In the genomic region with DNA sequence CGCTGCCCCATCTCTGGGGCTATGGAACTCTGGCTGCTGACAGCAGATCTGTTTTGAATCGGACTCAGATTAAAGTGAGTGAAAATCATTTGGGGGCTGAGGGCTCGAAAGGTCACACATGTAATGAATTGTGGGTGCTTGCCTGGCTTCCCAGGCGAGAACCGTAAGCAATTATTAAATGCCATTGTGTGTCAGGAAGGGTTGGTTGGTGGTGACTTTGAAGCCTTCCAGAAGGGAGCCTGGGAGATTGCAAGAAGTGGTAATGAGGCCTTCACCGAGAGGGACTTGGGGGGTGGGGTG, we compare ENCODE assay signal across 18 mouse cellular contexts. TPM values are rescaled to one million over a fixed set of nuclear protein-coding genes. Genes with fewer than 3 reads are reported as not detected.
DNase-seq lines count a peak whose midpoint lies in the region; ATAC-seq and TF ChIP-seq lines count a peak whose summit lies in the region.
"Had no signal": no experiment of that assay in that cellular context is flagged by ENCODE, and none has a peak within 500 bp of the region (broad histone marks: within the 10 kb centered on the region; RNA-seq: fewer than 3 reads in every experiment).

No protein-coding gene starts in this region.

- no peak overlapping the region for H3K9ac ChIP-seq in liver, postnatal 0 days (replicated peaks)
- peak overlapping the region; percentile 8; the same call in 1 of the 2 replicates for H3K9ac ChIP-seq in liver, embryonic 13.5 days
- no peak overlapping the region for H3K9ac ChIP-seq in midbrain, embryonic 11.5 days (ENCODE audit: low read length)
- H3K9ac ChIP-seq: heart, embryonic 13.5 days; hindbrain, embryonic 15.5 days; stomach, embryonic 15.5 days had no signal

- TF ChIP-seq CTCF in liver, postnatal 0 days (IDR thresholded peaks at IDR 0.05; ENCODE audit: low read depth), result no peak

- no peaks in the 10 kb centered on the region for H3K9me3 ChIP-seq in liver, postnatal 0 days (ENCODE audit: low read length)
- no peaks in the 10 kb centered on the region for H3K9me3 ChIP-seq in liver, embryonic 13.5 days (replicated peaks)
- no peaks in the 10 kb centered on the region for H3K9me3 ChIP-seq in midbrain, embryonic 11.5 days (ENCODE audit: control insufficient read depth, low read length)
- H3K9me3 ChIP-seq: heart, embryonic 13.5 days; hindbrain, embryonic 15.5 days; stomach, embryonic 15.5 days had no signal

- H3K27me3 ChIP-seq in liver, postnatal 0 days (ENCODE audit: insufficient read depth, low read length), result no peaks in the 10 kb centered on the region
- H3K27me3 ChIP-seq in liver, embryonic 13.5 days, result no peaks in the 10 kb centered on the region
- H3K27me3 ChIP-seq in midbrain, embryonic 11.5 days (ENCODE audit: control insufficient read depth, insufficient read depth, low read length), result no peaks in the 10 kb centered on the region
- H3K27me3 ChIP-seq: hindbrain, embryonic 15.5 days; stomach, embryonic 15.5 days had no signal

- peak; percentile 12 for DNase-seq in liver
- DNase-seq in liver, postnatal 0 days, result no peak
- peak; percentile 90 for DNase-seq in hindlimb bud, embryonic 11.5 days (ENCODE audit: extremely low spot score, low read depth, low spot score)
- DNase-seq in liver, embryonic 13.5 days, result no peak
- DNase-seq in urinary bladder, postnatal 36 days (ENCODE audit: low spot score in 2 of 2), result no peak
- DNase-seq in midbrain, embryonic 11.5 days (ENCODE audit: low spot score, missing footprints), result no peak
- DNase-seq: cerebellum, adult 8-10 months; kidney, adult 18-20 months; kidney, postnatal 10 days; lung, postnatal 10 days; thymus, adult 18-20 months had no signal

- TF ChIP-seq EP300 in liver, postnatal 0 days (IDR thresholded peaks at IDR 0.05; ENCODE audit: low read depth), result no peak

- H3K4me3 ChIP-seq in liver, postnatal 0 days (ENCODE audit: low read depth, low read length), result no peak overlapping the region
- no peak overlapping the region for H3K4me3 ChIP-seq in liver, embryonic 13.5 days (replicated peaks)
- no peak overlapping the region for H3K4me3 ChIP-seq in midbrain, embryonic 11.5 days (ENCODE audit: low read depth, low read length)
- H3K4me3 ChIP-seq: heart, embryonic 13.5 days; hindbrain, embryonic 15.5 days; stomach, embryonic 15.5 days had no signal

- no peak for ATAC-seq in liver, postnatal 0 days
- peak; percentile 46 for ATAC-seq in liver, embryonic 13.5 days (ENCODE audit: low read depth)
- ATAC-seq in erythroid progenitor cell, adult 5-6 weeks (replicated peaks; ENCODE audit: low FRiP score, poor library complexity, severe bottlenecking), result no peak
- no peak for ATAC-seq in midbrain, embryonic 11.5 days (ENCODE audit: low FRiP score)
- ATAC-seq: forebrain, embryonic 14.5 days had no signal

- no peaks in the 10 kb centered on the region for H3K36me3 ChIP-seq in liver, postnatal 0 days (replicated peaks; ENCODE audit: insufficient read depth, low read length)
- no peaks in the 10 kb centered on the region for H3K36me3 ChIP-seq in liver, embryonic 13.5 days
- no peaks in the 10 kb centered on the region for H3K36me3 ChIP-seq in midbrain, embryonic 11.5 days (ENCODE audit: control insufficient read depth, insufficient read depth, low read length)
- H3K36me3 ChIP-seq: heart, embryonic 13.5 days; hindbrain, embryonic 15.5 days; stomach, embryonic 15.5 days had no signal

- no peaks in the 10 kb centered on the region for H3K4me1 ChIP-seq in liver, postnatal 0 days (ENCODE audit: insufficient read depth)
- peaks cover 38% of the 10 kb centered on the region for H3K4me1 ChIP-seq in liver, embryonic 13.5 days (replicated peaks)
- H3K4me1 ChIP-seq in midbrain, embryonic 11.5 days (ENCODE audit: control insufficient read depth, insufficient read depth, low read length), result no peaks in the 10 kb centered on the region

- H3K27ac ChIP-seq in liver, postnatal 0 days (ENCODE audit: low read depth), result no peak overlapping the region
- peak overlapping the region; percentile 76 for H3K27ac ChIP-seq in liver, embryonic 13.5 days
- no peak overlapping the region for H3K27ac ChIP-seq in midbrain, embryonic 11.5 days (ENCODE audit: low read depth, low read length)
- H3K27ac ChIP-seq: heart, embryonic 13.5 days; hindbrain, embryonic 15.5 days; stomach, embryonic 15.5 days had no signal

- WGBS in liver, postnatal 0 days (ENCODE audit: insufficient replicate concordance), result 75% methylated on average over 6 of the region's 6 CpGs
- WGBS in liver, embryonic 13.5 days (ENCODE audit: insufficient replicate concordance), result 48% methylated on average over 6 of the region's 6 CpGs
- 76% methylated on average over 6 of the region's 6 CpGs for WGBS in midbrain, embryonic 11.5 days

- no peak overlapping the region for H3K4me2 ChIP-seq in liver, postnatal 0 days (ENCODE audit: low read depth, low read length)
- H3K4me2 ChIP-seq in liver, embryonic 13.5 days, result peak overlapping the region; percentile 44
- no peak overlapping the region for H3K4me2 ChIP-seq in midbrain, embryonic 11.5 days
- H3K4me2 ChIP-seq: heart, embryonic 13.5 days; hindbrain, embryonic 15.5 days; stomach, embryonic 15.5 days had no signal

RNA-seq across cellular contexts. Expression of gene Lrmda, which starts 29.3 kb away (rescaled TPM):
- 0.15 and 0.28 TPM in 2 replicates for polyA plus RNA-seq in liver, postnatal 0 days (2015; fragmentation: Nextera tagmentation; extraction: Ambion mirVana)
- polyA plus RNA-seq in liver, embryonic 13.5 days (2015; fragmentation: Nextera tagmentation; extraction: Ambion mirVana), result 0.25 and 0.27 TPM in 2 replicates
- 12.2 TPM in 1 of 2 replicates, not detected in the other for total RNA-seq in erythroid progenitor cell, adult 5-6 weeks (2015; ENCODE audit: low replicate concordance)
- total RNA-seq in erythroid progenitor cell, adult 5-6 weeks (2017; ENCODE audit: low replicate concordance), result not detected in 2 replicates
- polyA plus RNA-seq in midbrain, embryonic 11.5 days (2014; fragmentation: Nextera tagmentation; extraction: Ambion mirVana), result 0.23 and 0.34 TPM in 2 replicates
- total RNA-seq: midbrain, postnatal 0 days had no signal
- polyA plus RNA-seq: C2C12; forebrain, embryonic 14.5 days had no signal

RNA-seq across cellular contexts. Expression of gene Zfp503, which starts 59.4 kb away (rescaled TPM):
- polyA plus RNA-seq in liver, postnatal 0 days (2015; fragmentation: Nextera tagmentation; extraction: Ambion mirVana), result 0.99 and 1.1 TPM in 2 replicates
- 0.82 and 1.4 TPM in 2 replicates for polyA plus RNA-seq in liver, embryonic 13.5 days (2015; fragmentation: Nextera tagmentation; extraction: Ambion mirVana)
- not detected in 2 replicates for total RNA-seq in erythroid progenitor cell, adult 5-6 weeks (2015; ENCODE audit: low replicate concordance)
- total RNA-seq in erythroid progenitor cell, adult 5-6 weeks (2017; ENCODE audit: low replicate concordance), result not detected in 2 replicates
- 6.2 and 7.5 TPM in 2 replicates for polyA plus RNA-seq in midbrain, embryonic 11.5 days (2014; fragmentation: Nextera tagmentation; extraction: Ambion mirVana)

Comparison
In these comparisons a context has a peak if more than half of its experiments do, and no peak if none do; other contexts are left out.
1. DNase-seq: peak in liver (single experiment) and hindlimb bud, embryonic 11.5 days (single experiment); none in liver, postnatal 0 days (single experiment), liver, embryonic 13.5 days (single experiment), urinary bladder, postnatal 36 days (0 of 2) and midbrain, embryonic 11.5 days (single experiment).